Mouse (Mus musculus): ENCODE results near the gene Prdx5. TPM values are rescaled to one million over a fixed set of nuclear protein-coding genes. Genes with fewer than 3 reads are reported as not detected.
A peak's percentile ranks its signal among the peaks of the same experiment; 100 is the strongest.

The Prdx5 gene
- total RNA-seq (2012; rRNA removed) = 72.6 and 74.8 TPM in 2 replicates
- total RNA-seq (2014; rRNA removed) = 77.2 and 83.5 TPM in 2 replicates
- polyA plus RNA-seq (2012; ENCODE audit: insufficient read length, low read depth) = 137 TPM in 2 replicates

- peaks cover 44 to 72% of the 10 kb centered on the region in 2 experiments for H3K36me3 ChIP-seq (replicated peaks in 1 of 2; ENCODE audit: control insufficient read depth in 1 of 2, insufficient read depth in 1 of 2, low read length in 1 of 2)
- H3K9ac ChIP-seq (ENCODE audit: insufficient read depth, low read depth) = peak within 1 kb of the TSS; percentile 94
These were observed at the start of gene Prdx5, which contains the start of gene Trmt112 for GRCm38 (mm10) chr19:6909507-6910289. Prdx5 (minus strand) TSS chr19:6910106. Trmt112 (plus strand) TSS chr19:6909698.

DNA sequence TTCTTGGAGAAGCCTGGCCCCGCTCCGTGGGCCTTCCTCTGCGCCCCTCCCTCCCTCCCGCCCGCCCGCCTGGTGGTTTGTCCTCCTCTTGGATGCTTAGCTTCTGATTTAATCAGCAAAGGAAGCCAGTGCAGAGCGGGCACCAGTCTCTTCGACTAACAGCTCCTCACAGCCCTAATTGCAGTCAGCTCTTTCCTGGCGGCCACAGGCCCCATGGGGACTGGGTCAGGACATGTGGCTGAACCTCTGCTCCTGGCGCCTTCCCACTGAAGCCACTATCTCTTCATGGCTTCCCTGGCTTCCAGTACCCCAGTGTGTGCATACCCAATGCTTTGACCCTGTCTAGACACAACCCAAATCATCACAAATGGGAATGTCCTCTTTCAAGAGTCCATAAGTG, 46.6 kb upstream of the Prdx5 start:
- no peak overlapping the region for H3K4me2 ChIP-seq (ENCODE audit: insufficient read depth, low read depth, poor library complexity, severe bottlenecking)
- dilution Hi-C loops (cut with MboI; ENCODE audit: extremely low pct_ligation_motif_present, extremely low pct_unique_long_range_greater_than_20kb, low sequenced_read_pairs) (no loop called here), in situ Hi-C loops (cut with MboI; ENCODE audit: low pct_ligation_motif_present, low pct_unique_long_range_greater_than_20kb, low sequenced_read_pairs) (no loop called here)
- TF ChIP-seq TBP (conservative IDR thresholded peaks at IDR 0.05; ENCODE audit: low read depth, low read length) = no peak
- no peak for TF ChIP-seq MYC (IDR thresholded peaks at IDR 0.05; ENCODE audit: low read depth, low read length)
- TF ChIP-seq ELF1 (IDR thresholded peaks at IDR 0.05; ENCODE audit: low read depth, low read length) = no peak
- TF ChIP-seq CHD2 (IDR thresholded peaks at IDR 0.05; ENCODE audit: low read length) = no peak
- no peak for TF ChIP-seq HCFC1 (IDR thresholded peaks at IDR 0.05; ENCODE audit: low read depth, low read length)
- no peak overlapping the region for H3K4me3 ChIP-seq (replicated peaks in 1 of 3; ENCODE audit: low read depth in 2 of 3, low read length in 2 of 3, poor library complexity in 1 of 3)
- DNase-seq (ENCODE audit: extremely low read depth) = no peak
- peaks cover 43 to 92% of the 10 kb centered on the region in 2 experiments for H3K36me3 ChIP-seq (replicated peaks in 1 of 2; ENCODE audit: control insufficient read depth in 1 of 2, insufficient read depth in 1 of 2, low read length in 1 of 2)
- no peaks in the 10 kb centered on the region for H3K27me3 ChIP-seq (replicated peaks)
- no peaks in the 10 kb centered on the region for H3K9me3 ChIP-seq (replicated peaks; ENCODE audit: low read length)
- H3K27ac ChIP-seq (ENCODE audit: insufficient read depth, low read depth) = no peak overlapping the region
- peaks cover 12 to 23% of the 10 kb centered on the region in 2 experiments for H3K4me1 ChIP-seq (ENCODE audit: control insufficient read depth in 1 of 2, insufficient read depth in 2 of 2)
- H3K9ac ChIP-seq (ENCODE audit: insufficient read depth, low read depth) = no peak overlapping the region
- no peaks in the 10 kb centered on the region for H3K79me2 ChIP-seq (replicated peaks; ENCODE audit: control insufficient read depth, extremely low read depth, insufficient read depth, poor library complexity, severe bottlenecking)

More at GRCm38 (mm10) chr19:6909507-6910289, at the start of gene Prdx5, which contains the start of gene Trmt112:
- Histone ChIP-seq H3K4me3 (replicated peaks in 1 of 3; ENCODE audit: low read depth in 2 of 3, low read length in 2 of 3, poor library complexity in 1 of 3) (peak within 1 kb of the TSS; percentile 85 to 100 (median 92)), H3K27ac (ENCODE audit: insufficient read depth, low read depth) (peak within 1 kb of the TSS; percentile 97), H3K79me2 (replicated peaks; ENCODE audit: control insufficient read depth, extremely low read depth, insufficient read depth, poor library complexity, severe bottlenecking) (peaks cover 21% of the 10 kb centered on the region), H3K9me3 (replicated peaks; ENCODE audit: low read length) (no peaks in the 10 kb centered on the region), H3K4me2 (ENCODE audit: insufficient read depth, low read depth, poor library complexity, severe bottlenecking) (peak within 1 kb of the TSS; percentile 87), H3K27me3 (replicated peaks) (no peaks in the 10 kb centered on the region), H3K4me1 (ENCODE audit: control insufficient read depth in 1 of 2, insufficient read depth in 2 of 2) (peaks cover 10 to 29% of the 10 kb centered on the region in 2 experiments; a peak in 3 of 4 replicates)
- in situ Hi-C loops (cut with MboI; ENCODE audit: low pct_ligation_motif_present, low pct_unique_long_range_greater_than_20kb, low sequenced_read_pairs) (no loop called here), dilution Hi-C loops (cut with MboI; ENCODE audit: extremely low pct_ligation_motif_present, extremely low pct_unique_long_range_greater_than_20kb, low sequenced_read_pairs) (no loop called here)
- peak; percentile 97 for DNase-seq (ENCODE audit: extremely low read depth)
- peak; percentile 67 for TF ChIP-seq SIN3A (IDR thresholded peaks at IDR 0.05; ENCODE audit: low read length)
- TF ChIP-seq SMC3 (IDR thresholded peaks at IDR 0.05; ENCODE audit: low read depth, low read length) = no peak
- TF ChIP-seq BHLHE40 (IDR thresholded peaks at IDR 0.05; ENCODE audit: low read depth, low read length) = peak; percentile 82
- TF ChIP-seq POLR2A (IDR thresholded peaks at IDR 0.05; ENCODE audit: low read depth, low read length) = peak; percentile 83
- TF ChIP-seq RCOR1 (conservative IDR thresholded peaks at IDR 0.05; ENCODE audit: low read depth, low read length) = no peak
- no peak for TF ChIP-seq KAT2A (IDR thresholded peaks at IDR 0.05; ENCODE audit: insufficient replicate concordance, low read length)
- no peak for TF ChIP-seq JUN (IDR thresholded peaks at IDR 0.05; ENCODE audit: insufficient read depth, low read depth, low read length)
- TF ChIP-seq MXI1 (IDR thresholded peaks at IDR 0.05; ENCODE audit: low read depth, low read length) = peak; percentile 94
- TF ChIP-seq MAZ (IDR thresholded peaks at IDR 0.05; ENCODE audit: low read depth, low read length) = peak; percentile 29; the same call in 1 of the 2 replicates
- TF ChIP-seq USF2 (conservative IDR thresholded peaks at IDR 0.05; ENCODE audit: low read depth, low read length) = no peak
- TF ChIP-seq ETS1 (conservative IDR thresholded peaks at IDR 0.05; ENCODE audit: low read depth, low read length) = no peak
- no peak for TF ChIP-seq UBTF (IDR thresholded peaks at IDR 0.05; ENCODE audit: low read depth, low read length)
- no peak for TF ChIP-seq E2F4 (IDR thresholded peaks at IDR 0.05; ENCODE audit: insufficient replicate concordance, low read depth, low read length)
- peak; percentile 92 for TF ChIP-seq ELF1 (IDR thresholded peaks at IDR 0.05; ENCODE audit: low read depth, low read length)
- no peak for TF ChIP-seq CHD1 (IDR thresholded peaks at IDR 0.05; ENCODE audit: low read depth, low read length)
- TF ChIP-seq USF1 (IDR thresholded peaks at IDR 0.05; ENCODE audit: low read depth, low read length) = peak; percentile 11; the same call in 1 of the 2 replicates
- TF ChIP-seq GABPA (IDR thresholded peaks at IDR 0.05; ENCODE audit: insufficient replicate concordance, low read depth, low read length) = no peak; the same call in 1 of the 2 replicates
- peak; percentile 86 for TF ChIP-seq NELFE (IDR thresholded peaks at IDR 0.05; ENCODE audit: low read depth, low read length)
- no peak; the same call in 1 of the 2 replicates for TF ChIP-seq ZMIZ1 (IDR thresholded peaks at IDR 0.05; ENCODE audit: low read depth, low read length)
- no peak for TF ChIP-seq EP300 (IDR thresholded peaks at IDR 0.05; ENCODE audit: low read length)
- no peak for TF ChIP-seq CTCF (conservative IDR thresholded peaks at IDR 0.05 in 1 of 2, IDR thresholded peaks at IDR 0.05 in 1 of 2; ENCODE audit: low read depth in 2 of 2, low read length in 2 of 2)
- no peak for TF ChIP-seq JUND (conservative IDR thresholded peaks at IDR 0.05; ENCODE audit: low read depth, low read length)
- TF ChIP-seq IRF4 (IDR thresholded peaks at IDR 0.05; ENCODE audit: low read depth, low read length) = no peak
- TF ChIP-seq RAD21 (IDR thresholded peaks at IDR 0.05; ENCODE audit: low read depth, low read length) = no peak; the same call in 1 of the 2 replicates
- peak; percentile 85 for TF ChIP-seq MAX (IDR thresholded peaks at IDR 0.05; ENCODE audit: low read length)
- peak; percentile 85 for TF ChIP-seq HCFC1 (IDR thresholded peaks at IDR 0.05; ENCODE audit: low read depth, low read length)
- TF ChIP-seq TCF12 (IDR thresholded peaks at IDR 0.05; ENCODE audit: low read depth, low read length) = no peak
- no peak for TF ChIP-seq ZC3H11A (IDR thresholded peaks at IDR 0.05; ENCODE audit: low read depth, low read length)
- 0 out of 2 replicates have a peak, but pooled peaks have one; percentile 58 for TF ChIP-seq TBP (conservative IDR thresholded peaks at IDR 0.05; ENCODE audit: low read depth, low read length)
- TF ChIP-seq CHD2 (IDR thresholded peaks at IDR 0.05; ENCODE audit: low read length) = peak; percentile 55
- no peak for TF ChIP-seq ZKSCAN1 (IDR thresholded peaks at IDR 0.05; ENCODE audit: borderline replicate concordance, low read depth, low read length)
- TF ChIP-seq MEF2A (IDR thresholded peaks at IDR 0.05; ENCODE audit: borderline replicate concordance, low read depth, low read length) = no peak
- TF ChIP-seq NRF1 (IDR thresholded peaks at IDR 0.05; ENCODE audit: low read depth, low read length) = peak; percentile 41; the same call in 1 of the 2 replicates
- TF ChIP-seq POLR2AphosphoS2 (IDR thresholded peaks at IDR 0.05; ENCODE audit: low read depth, low read length) = no peak; the same call in 1 of the 2 replicates
- TF ChIP-seq ZNF384 (IDR thresholded peaks at IDR 0.05; ENCODE audit: low read depth, low read length) = no peak
- TF ChIP-seq MAFK (IDR thresholded peaks at IDR 0.05; ENCODE audit: insufficient replicate concordance, low read length) = 0 out of 2 replicates have a peak, but pooled peaks have one; percentile 11
- no peak for TF ChIP-seq PAX5 (IDR thresholded peaks at IDR 0.05; ENCODE audit: low read length)
- peak; percentile 69 for TF ChIP-seq MYC (IDR thresholded peaks at IDR 0.05; ENCODE audit: low read depth, low read length)
